Mouse (Mus musculus) neural tube, embryonic 14.5 days (tissue): ENCODE measurements around the gene Plaur. TPM values are rescaled to one million over a fixed set of nuclear protein-coding genes. Genes with fewer than 3 reads are reported as not detected.
A peak's percentile ranks its signal among the peaks of the same experiment; 100 is the strongest.

ENCODE experiments used
- ATAC-seq: fragments of 200-750 bp; cut with Nextera tagmentation; 2 replicates; pipeline ENCODE4 v1.8.0; 2017; ENCODE audit warnings: low read depth, mild to moderate bottlenecking, moderate TSS enrichment, moderate library complexity
- H3K27ac ChIP-seq: fragments of 300-500 bp; sonication (generic); 2 replicates; pipeline ENCODE4 v1.5.1; 2014; ENCODE audit warnings: low read depth, mild to moderate bottlenecking, control low read depth, low read length, moderate library complexity, mixed read lengths
- H3K27me3 ChIP-seq: fragments of 300-500 bp; sonication (generic); 2 replicates; pipeline ENCODE4 v1.6.1; 2014; ENCODE audit warnings: low read length; ENCODE audit not compliant: control insufficient read depth, insufficient read depth
- H3K36me3 ChIP-seq: fragments of 300-500 bp; sonication (generic); 2 replicates; pipeline ENCODE4 v1.6.1; 2014; ENCODE audit warnings: low read length, mixed read lengths; ENCODE audit not compliant: control insufficient read depth, insufficient read depth
- H3K4me1 ChIP-seq: fragments of 300-500 bp; sonication (generic); 2 replicates; pipeline ENCODE4 v1.6.1; 2014; ENCODE audit warnings: low read length; ENCODE audit not compliant: control insufficient read depth, insufficient read depth
- H3K4me2 ChIP-seq: fragments of 300-500 bp; sonication (generic); 2 replicates; pipeline ENCODE4 v1.6.1; 2014; ENCODE audit warnings: mild to moderate bottlenecking, low read depth, low read length, control low read depth
- H3K4me3 ChIP-seq: fragments of 300-500 bp; sonication (generic); 2 replicates; pipeline ENCODE4 v1.5.1; 2014; ENCODE audit warnings: low read depth, low read length, control low read depth, mixed read lengths
- H3K9ac ChIP-seq: fragments of 300-500 bp; sonication (generic); replicated peaks from 2 replicates; pipeline ENCODE4 v1.6.1; 2014; ENCODE audit warnings: low read depth, mild to moderate bottlenecking, control low read depth, low read length, mixed read lengths
- H3K9me3 ChIP-seq: fragments of 300-500 bp; sonication (generic); 2 replicates; pipeline ENCODE4 v1.6.1; 2016; ENCODE audit warnings: low read length; ENCODE audit not compliant: control insufficient read depth
- WGBS: fragments of 180-500 bp; shearing (Covaris S2); extraction: QIAGEN DNeasy Blood & Tissue Kit; methylation state at CpG from one replicate; pipeline ENCODE4 v1.1.7; 2014; 5-methylcytosine and 5-hydroxymethylcytosine counted together
- polyA plus RNA-seq: library from polyadenylated mRNA; unstranded; fragments of >200 nt; fragmentation: Nextera tagmentation; extraction: Ambion mirVana; gene quantifications from 2 replicates; pipeline ENCODE4 v1.2.1, GENCODE M21; 2014

Gene Plaur
- 0.81 and 1.6 TPM in 2 replicates for polyA plus RNA-seq

- no peak within 1 kb of the TSS for H3K27ac ChIP-seq
- no peaks in the 10 kb centered on the region for H3K36me3 ChIP-seq
- no peaks in the 10 kb centered on the region for H3K4me1 ChIP-seq
- peak within 1 kb of the TSS; percentile 18; the same call in 1 of the 2 replicates for H3K4me2 ChIP-seq
- WGBS = 6% methylated on average over 27 of the region's 27 CpGs
- H3K4me3 ChIP-seq = no peak within 1 kb of the TSS
- no peaks in the 10 kb centered on the region for H3K27me3 ChIP-seq
- H3K9ac ChIP-seq = no peak within 1 kb of the TSS
- peak; percentile 61; the same call in 1 of the 2 replicates for ATAC-seq
- H3K9me3 ChIP-seq = no peaks in the 10 kb centered on the region
Observed at GRCm38 (mm10) chr7:24462388-24463319, at the start of gene Plaur. Gene Plaur, plus strand, starts transcription at chr7:24462484.

GRCm38 (mm10) chr7:24413630-24414029, 48.7 kb upstream of the Plaur start:
- no peak overlapping the region for H3K4me3 ChIP-seq
- 92% methylated on average over 3 of the region's 3 CpGs for WGBS
- H3K4me2 ChIP-seq = no peak overlapping the region
- no peaks in the 10 kb centered on the region for H3K27me3 ChIP-seq
- no peak overlapping the region for H3K27ac ChIP-seq
- no peaks in the 10 kb centered on the region for H3K4me1 ChIP-seq
- ATAC-seq = no peak
- no peaks in the 10 kb centered on the region for H3K9me3 ChIP-seq
- H3K9ac ChIP-seq = no peak overlapping the region
- peaks cover 13% of the 10 kb centered on the region for H3K36me3 ChIP-seq

GRCm38 (mm10) chr7:24415261-24415660, 47.0 kb upstream of the Plaur start:
- H3K4me3 ChIP-seq = no peak overlapping the region
- no peaks in the 10 kb centered on the region for H3K27me3 ChIP-seq
- no peaks in the 10 kb centered on the region for H3K9me3 ChIP-seq
- ATAC-seq = no peak
- H3K27ac ChIP-seq = no peak overlapping the region
- WGBS = 84% methylated on average over 7 of the region's 7 CpGs
- H3K36me3 ChIP-seq = peaks cover 13% of the 10 kb centered on the region
- no peak overlapping the region for H3K9ac ChIP-seq
- H3K4me2 ChIP-seq = no peak overlapping the region
- 0 out of 2 replicates have a peak, but pooled peaks cover 3% of the 10 kb centered on the region for H3K4me1 ChIP-seq

GRCm38 (mm10) chr7:24419579-24419978, 42.7 kb upstream of the Plaur start:
- Histone ChIP-seq H3K9me3 (no peaks in the 10 kb centered on the region), H3K4me3 (no peak overlapping the region), H3K4me2 (no peak overlapping the region), H3K27me3 (no peaks in the 10 kb centered on the region), H3K9ac (no peak overlapping the region), H3K4me1 (0 out of 2 replicates have a peak, but pooled peaks cover 3% of the 10 kb centered on the region), H3K36me3 (peaks cover 19% of the 10 kb centered on the region), H3K27ac (no peak overlapping the region)
- no peak for ATAC-seq
- 31% methylated on average over 8 of the region's 8 CpGs for WGBS

GRCm38 (mm10) chr7:24421648-24422047, 40.6 kb upstream of the Plaur start:
- H3K9ac ChIP-seq = no peak overlapping the region
- 72% methylated on average over 7 of the region's 7 CpGs for WGBS
- H3K4me3 ChIP-seq = no peak overlapping the region
- no peaks in the 10 kb centered on the region for H3K27me3 ChIP-seq
- no peaks in the 10 kb centered on the region for H3K9me3 ChIP-seq
- H3K4me1 ChIP-seq = 0 out of 2 replicates have a peak, but pooled peaks cover 3% of the 10 kb centered on the region
- H3K27ac ChIP-seq = no peak overlapping the region
- peaks cover 7% of the 10 kb centered on the region; the same call in 1 of the 2 replicates for H3K36me3 ChIP-seq
- H3K4me2 ChIP-seq = no peak overlapping the region
- no peak for ATAC-seq

- Histone ChIP-seq H3K9me3 (no peaks in the 10 kb centered on the region), H3K27ac (no peak overlapping the region), H3K4me2 (no peak overlapping the region), H3K4me1 (0 out of 2 replicates have a peak, but pooled peaks cover 3% of the 10 kb centered on the region), H3K4me3 (no peak overlapping the region), H3K27me3 (no peaks in the 10 kb centered on the region), H3K9ac (no peak overlapping the region), H3K36me3 (0 out of 2 replicates have a peak, but pooled peaks cover 6% of the 10 kb centered on the region)
- peak; percentile 15; the same call in 1 of the 2 replicates for ATAC-seq
- WGBS = 74% methylated on average over 8 of the region's 8 CpGs
Observed at GRCm38 (mm10) chr7:24422251-24422650, 40.0 kb upstream of the Plaur start.

- 90% methylated on average over 15 of the region's 15 CpGs for WGBS
- H3K27ac ChIP-seq = no peak overlapping the region
- 0 out of 2 replicates have a peak, but pooled peaks cover 6% of the 10 kb centered on the region for H3K36me3 ChIP-seq
- no peak overlapping the region for H3K4me3 ChIP-seq
- H3K9ac ChIP-seq = no peak overlapping the region
- H3K27me3 ChIP-seq = no peaks in the 10 kb centered on the region
- H3K4me1 ChIP-seq = 0 out of 2 replicates have a peak, but pooled peaks cover 3% of the 10 kb centered on the region
- ATAC-seq = no peak
- H3K9me3 ChIP-seq = no peaks in the 10 kb centered on the region
- no peak overlapping the region for H3K4me2 ChIP-seq
Observed at GRCm38 (mm10) chr7:24423107-24423763, 39.0 kb upstream of the Plaur start.

GRCm38 (mm10) chr7:24423956-24424732, 38.1 kb upstream of the Plaur start:
- Histone ChIP-seq H3K4me2 (no peak overlapping the region), H3K4me3 (no peak overlapping the region), H3K9ac (no peak overlapping the region), H3K4me1 (0 out of 2 replicates have a peak, but pooled peaks cover 3% of the 10 kb centered on the region), H3K27me3 (no peaks in the 10 kb centered on the region), H3K9me3 (no peaks in the 10 kb centered on the region), H3K36me3 (0 out of 2 replicates have a peak, but pooled peaks cover 6% of the 10 kb centered on the region), H3K27ac (no peak overlapping the region)
- ATAC-seq = no peak
- 86% methylated on average over 12 of the region's 12 CpGs for WGBS
